Mouse (Mus musculus) small intestine, adult 2 months (tissue): ENCODE measurements around the gene Hoxd9. TPM values are rescaled to one million over a fixed set of nuclear protein-coding genes. Genes with fewer than 3 reads are reported as not detected.

ENCODE experiments used
- H3K27ac ChIP-seq: fragments of 200-500 bp; 2 replicates; pipeline ENCODE4 v1.5.1; 2012; ENCODE audit warnings: low read depth, low read length, control low read depth, inconsistent platforms; ENCODE audit not compliant: insufficient read depth
- H3K27me3 ChIP-seq: fragments of 200-500 bp; 2 replicates; pipeline ENCODE4 v1.6.1; 2012; ENCODE audit warnings: mild to moderate bottlenecking, moderate library complexity, low read length, inconsistent platforms; ENCODE audit not compliant: control insufficient read depth, insufficient read depth
- H3K36me3 ChIP-seq: fragments of 200-500 bp; 2 replicates; pipeline ENCODE4 v1.6.1; 2012; ENCODE audit warnings: mild to moderate bottlenecking, low read length, control low read depth, inconsistent platforms; ENCODE audit not compliant: control insufficient read depth, insufficient read depth
- H3K4me1 ChIP-seq: fragments of 200-500 bp; 2 replicates; pipeline ENCODE4 v1.6.1; 2012; ENCODE audit warnings: low read length, inconsistent platforms, mixed read lengths; ENCODE audit not compliant: control insufficient read depth, insufficient read depth, insufficient read length
- H3K4me3 ChIP-seq: fragments of 200-500 bp; 2 replicates; pipeline ENCODE4 v1.5.1; 2012; ENCODE audit warnings: low read depth, mild to moderate bottlenecking, control low read depth, inconsistent platforms, low read length, moderate library complexity
- CTCF ChIP-seq: fragments of 200-500 bp; IDR thresholded peaks from 2 replicates; pipeline ENCODE4 v1.5.1; 2012; ENCODE audit warnings: low read depth, mild to moderate bottlenecking, control low read depth, inconsistent platforms, low read length, moderate library complexity, mixed read lengths; ENCODE audit not compliant: insufficient replicate concordance, insufficient read length; ENCODE audit errors: extremely low read depth
- POLR2A ChIP-seq: fragments of 200-500 bp; IDR thresholded peaks from 2 replicates; pipeline ENCODE4 v1.6.1; 2012; ENCODE audit warnings: low read depth, mild to moderate bottlenecking, control low read depth, inconsistent platforms, low read length, moderate library complexity
- WGBS: fragments of 180-500 bp; shearing (Covaris S2); methylation state at CpG from one replicate; pipeline ENCODE4 v1.1.7; 2018; 5-methylcytosine and 5-hydroxymethylcytosine counted together
- polyA plus RNA-seq: library from polyadenylated mRNA; depleted of rRNA; stranded (reverse); fragments of >200 nt; gene quantifications from 2 replicates; pipeline ENCODE4 v1.2.3, GENCODE M21; 2012

Hoxd9 gene
- polyA plus RNA-seq, 1 experiment, result 0.34 TPM

DNA sequence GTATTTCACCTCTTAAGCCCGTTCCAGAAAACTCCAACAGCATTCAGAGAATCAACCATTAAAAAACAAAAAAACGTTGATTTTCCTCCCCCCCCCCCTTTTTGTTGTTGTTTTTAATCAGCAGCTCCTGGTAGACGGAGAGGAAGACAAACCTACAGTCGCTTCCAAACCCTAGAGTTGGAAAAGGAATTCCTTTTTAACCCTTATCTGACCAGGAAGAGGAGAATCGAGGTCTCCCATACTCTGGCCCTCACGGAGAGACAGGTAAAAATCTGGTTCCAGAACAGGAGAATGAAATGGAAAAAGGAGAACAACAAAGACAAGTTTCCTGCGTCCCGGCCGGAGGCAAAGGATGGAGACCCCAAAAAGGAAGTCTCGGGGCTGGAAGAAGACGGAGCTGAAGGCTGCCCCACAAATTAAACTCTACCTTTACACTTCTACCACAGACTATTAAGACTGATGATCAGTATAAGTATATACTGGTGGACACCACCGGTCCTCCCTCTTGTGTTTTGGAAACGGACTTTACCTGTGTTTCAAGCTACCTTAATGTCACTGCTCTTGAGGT lies 8.9 kb downstream of the Hoxd9 start:
- peaks cover 67% of the 10 kb centered on the region for H3K27me3 ChIP-seq
- no peaks in the 10 kb centered on the region for H3K36me3 ChIP-seq
- 9% methylated on average over 13 of the region's 13 CpGs for WGBS
- TF ChIP-seq CTCF, result no peak
- TF ChIP-seq POLR2A, result no peak
- peaks cover 6% of the 10 kb centered on the region; the same call in 1 of the 2 replicates for H3K4me1 ChIP-seq
- H3K27ac ChIP-seq, result no peak overlapping the region
- H3K4me3 ChIP-seq, result no peak overlapping the region

DNA sequence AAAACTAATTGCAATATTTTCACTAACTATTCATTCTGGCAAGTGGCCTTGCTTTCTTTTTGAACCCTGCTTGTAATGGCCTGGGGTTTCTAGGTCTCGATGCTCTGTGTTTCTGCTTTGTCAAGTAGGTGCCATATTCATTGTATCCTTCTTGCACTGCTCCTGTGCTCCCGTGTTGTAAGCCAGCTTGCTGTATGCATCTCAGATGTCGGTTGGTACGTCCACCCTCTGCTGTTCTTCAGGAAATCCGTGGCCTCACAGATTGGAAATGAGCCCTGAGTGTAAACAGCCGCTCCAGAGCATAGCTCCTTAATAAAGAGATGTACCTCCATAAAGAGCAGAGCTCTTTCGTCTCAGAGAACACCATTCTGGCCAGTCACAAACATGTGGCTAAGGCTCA lies 10.1 kb downstream of the Hoxd9 start:
- Histone ChIP-seq H3K27ac (no peak overlapping the region), H3K4me3 (no peak overlapping the region), H3K27me3 (peaks cover 70% of the 10 kb centered on the region), H3K4me1 (peaks cover 8% of the 10 kb centered on the region), H3K36me3 (no peaks in the 10 kb centered on the region)
- 32% methylated on average over 7 of the region's 7 CpGs for WGBS
- TF ChIP-seq CTCF, result no peak
- TF ChIP-seq POLR2A, result no peak

GRCm38 (mm10) chr2:74708676-74709075 lies 11.1 kb downstream of the Hoxd9 start:
- no peak for TF ChIP-seq POLR2A
- no peak for TF ChIP-seq CTCF
- H3K36me3 ChIP-seq, result no peaks in the 10 kb centered on the region
- 43% methylated on average over 4 of the region's 4 CpGs for WGBS
- peaks cover 70% of the 10 kb centered on the region for H3K27me3 ChIP-seq
- peaks cover 8% of the 10 kb centered on the region for H3K4me1 ChIP-seq
- no peak overlapping the region for H3K4me3 ChIP-seq
- H3K27ac ChIP-seq, result no peak overlapping the region

- WGBS, result 25% methylated on average over 5 of the region's 5 CpGs
- peaks cover 69% of the 10 kb centered on the region for H3K27me3 ChIP-seq
- TF ChIP-seq POLR2A (no peak), CTCF (no peak)
- H3K27ac ChIP-seq, result no peak overlapping the region
- no peaks in the 10 kb centered on the region for H3K36me3 ChIP-seq
- H3K4me3 ChIP-seq, result no peak overlapping the region
- H3K4me1 ChIP-seq, result peaks cover 5% of the 10 kb centered on the region
Measured at GRCm38 (mm10) chr2:74709465-74710419, 12.2 kb downstream of the Hoxd9 start.

DNA sequence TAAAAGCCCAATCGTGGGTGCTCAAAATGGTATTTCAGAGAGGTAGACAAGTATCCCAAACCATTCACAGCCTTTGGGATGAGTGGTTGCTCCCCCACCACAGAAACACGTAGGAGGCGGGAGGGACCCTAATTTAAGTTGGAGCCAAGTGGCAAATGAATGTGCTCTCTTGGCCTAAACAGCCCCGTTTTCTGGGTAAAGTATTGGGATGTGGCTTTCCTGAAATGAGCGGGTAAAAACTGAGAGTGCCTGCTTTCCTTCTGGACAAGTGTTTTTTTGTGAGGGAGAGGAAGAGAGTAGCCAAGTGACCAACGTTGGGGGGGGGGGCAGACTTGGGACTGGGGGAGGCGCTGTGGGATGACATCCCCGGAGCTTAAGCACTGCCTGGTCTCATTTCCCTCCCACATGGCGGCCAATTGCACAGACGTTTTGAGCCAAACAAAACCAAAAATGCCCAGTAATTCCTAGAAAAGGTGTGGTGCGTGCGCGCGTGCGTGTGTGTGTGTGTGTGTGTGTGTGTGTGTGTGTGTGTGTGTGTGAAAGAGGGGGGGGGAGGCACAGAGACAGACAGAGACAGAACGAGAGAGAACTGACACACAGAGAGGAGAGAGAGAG lies 13.5 kb downstream of the Hoxd9 start:
- H3K36me3 ChIP-seq, result no peaks in the 10 kb centered on the region
- H3K27ac ChIP-seq, result no peak overlapping the region
- H3K4me3 ChIP-seq, result peak overlapping the region; percentile 48; the same call in 1 of the 2 replicates
- H3K27me3 ChIP-seq, result peaks cover 63% of the 10 kb centered on the region
- TF ChIP-seq POLR2A (no peak), CTCF (no peak)
- H3K4me1 ChIP-seq, result peaks cover 4% of the 10 kb centered on the region
- WGBS, result 6% methylated on average over 16 of the region's 16 CpGs

- TF ChIP-seq CTCF, result no peak
- no peak for TF ChIP-seq POLR2A
- Histone ChIP-seq H3K27ac (no peak within 1 kb of the TSS), H3K27me3 (peaks cover 57% of the 10 kb centered on the region), H3K36me3 (no peaks in the 10 kb centered on the region), H3K4me1 (peaks cover 4% of the 10 kb centered on the region), H3K4me3 (peak within 1 kb of the TSS; percentile 66)
- 1% methylated on average over 65 of the region's 65 CpGs for WGBS
Measured at GRCm38 (mm10) chr2:74711721-74712621, 14.4 kb downstream of the Hoxd9 start, which contains the start of the genes Hoxd3 and Hoxd4. TSS of gene Hoxd3 (plus strand) at chr2:74711927. TSS of gene Hoxd4 (plus strand) at chr2:74711929.
